Mouse (Mus musculus): Measurements from ENCODE around the gene Lamtor3.

GRCm38 (mm10) chr3:137929940-137930339, 11.6 kb downstream of the Lamtor3 start:
- TF ChIP-seq HCFC1 (IDR thresholded peaks at IDR 0.05; ENCODE audit: borderline replicate concordance, insufficient read depth, low read length), result no peak
- no peak for TF ChIP-seq CHD2 (IDR thresholded peaks at IDR 0.05; ENCODE audit: low read depth, low read length)
- no peak for TF ChIP-seq MAFK (IDR thresholded peaks at IDR 0.05; ENCODE audit: insufficient read depth, low read depth, low read length)
- TF ChIP-seq ZC3H11A (IDR thresholded peaks at IDR 0.05; ENCODE audit: borderline replicate concordance, low read depth, low read length), result no peak
- no peak for TF ChIP-seq ZNF384 (IDR thresholded peaks at IDR 0.05; ENCODE audit: low read depth, low read length)

Measured in ES-E14 (cell line).